Comparison of ENCODE assay signal across 15 mouse cellular contexts in the genomic region with DNA sequence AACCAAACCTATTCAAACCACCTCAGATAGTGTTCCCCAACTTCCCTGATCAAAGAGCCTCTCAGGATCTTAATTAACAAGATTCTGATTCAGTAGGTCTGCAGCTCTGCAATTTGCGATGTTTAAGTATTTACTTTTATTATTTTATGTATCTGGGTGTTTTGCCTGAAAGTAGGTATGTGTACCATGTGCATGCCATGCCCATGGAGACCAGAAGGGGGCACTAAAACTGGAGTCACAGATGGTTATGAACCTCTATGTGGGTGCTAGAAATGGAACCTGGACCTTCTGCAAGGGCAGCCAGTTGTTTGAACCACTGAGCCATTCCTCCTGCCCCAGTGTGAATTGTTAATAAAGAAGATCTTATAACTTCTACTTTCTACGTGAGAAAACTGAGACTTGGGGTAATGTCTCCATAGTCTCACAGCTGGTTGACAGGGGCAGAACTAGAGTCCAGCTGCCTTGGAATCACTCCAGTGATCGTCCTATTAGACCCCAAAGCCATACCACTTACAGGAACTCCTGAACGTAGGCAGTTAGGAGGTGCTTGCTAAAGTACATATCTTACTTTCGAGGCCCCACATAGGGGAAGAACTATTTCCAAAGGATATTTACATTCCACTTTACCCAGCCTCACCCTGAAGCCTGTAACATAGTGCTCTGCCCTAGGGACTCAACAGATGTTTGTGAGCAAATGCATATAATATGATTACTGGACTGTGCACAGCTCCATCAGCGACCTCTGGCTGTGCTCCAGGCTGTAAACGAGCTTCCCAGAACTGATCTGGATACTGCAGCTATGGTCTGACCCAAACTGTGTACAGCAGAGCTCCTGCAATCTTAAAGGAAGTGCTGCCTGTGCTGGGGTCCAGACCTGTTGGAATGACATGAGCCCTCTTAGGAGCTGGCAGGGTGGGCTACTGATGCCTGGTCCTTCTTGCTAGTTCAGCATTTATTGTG. TPM values are rescaled to one million over a fixed set of nuclear protein-coding genes. Genes with fewer than 3 reads are reported as not detected.
A peak's percentile ranks its signal among the peaks of the same experiment; 100 is the strongest.
DNase-seq lines count a peak whose midpoint lies in the region; ATAC-seq and TF ChIP-seq lines count a peak whose summit lies in the region.
"Had no signal": no experiment of that assay in that cellular context is flagged by ENCODE, and none has a peak within 500 bp of the region (broad histone marks: within the 10 kb centered on the region; RNA-seq: fewer than 3 reads in every experiment).

No protein-coding gene starts in this region.

- no peak overlapping the region for H3K4me3 ChIP-seq in kidney, embryonic 14.5 days (ENCODE audit: low read length)
- H3K4me3 ChIP-seq in lung, embryonic 15.5 days: no peak overlapping the region
- no peak overlapping the region for H3K4me3 ChIP-seq in lung, adult 2 months (replicated peaks; ENCODE audit: extremely low read depth, low read depth, low read length)
- H3K4me3 ChIP-seq in embryonic facial prominence, embryonic 14.5 days (ENCODE audit: low read depth, low read length): no peak overlapping the region
- H3K4me3 ChIP-seq in stomach, embryonic 15.5 days (replicated peaks): no peak overlapping the region

- H3K9ac ChIP-seq in kidney, embryonic 14.5 days (ENCODE audit: low read depth, low read length): no peak overlapping the region
- no peak overlapping the region for H3K9ac ChIP-seq in lung, embryonic 15.5 days
- H3K9ac ChIP-seq in embryonic facial prominence, embryonic 14.5 days (ENCODE audit: low read depth, low read length): no peak overlapping the region
- H3K9ac ChIP-seq in stomach, embryonic 15.5 days: no peak overlapping the region

- ATAC-seq in kidney, embryonic 14.5 days (ENCODE audit: low FRiP score, low TSS enrichment): peak; percentile 60; the same call in 1 of the 2 replicates
- peak; percentile 88 for ATAC-seq in lung, embryonic 15.5 days (ENCODE audit: borderline replicate concordance, extremely low read depth, low FRiP score, low TSS enrichment)
- peak; percentile 81 for ATAC-seq in embryonic facial prominence, embryonic 14.5 days (ENCODE audit: low read depth)
- peak; percentile 80 for ATAC-seq in stomach, embryonic 15.5 days (ENCODE audit: insufficient read depth, low FRiP score, low read depth)
- no peak for ATAC-seq in megakaryocyte-erythroid progenitor cell, adult 5-6 weeks (replicated peaks; ENCODE audit: low FRiP score, low TSS enrichment, poor library complexity, severe bottlenecking)
- ATAC-seq: forebrain, embryonic 14.5 days; inflammation-experienced regulatory T-cells, adult 6 months; midbrain, embryonic 16.5 days had no signal

- no peaks in the 10 kb centered on the region for H3K9me3 ChIP-seq in kidney, embryonic 14.5 days (ENCODE audit: control insufficient read depth, low read length)
- H3K9me3 ChIP-seq in lung, embryonic 15.5 days: no peaks in the 10 kb centered on the region
- no peaks in the 10 kb centered on the region for H3K9me3 ChIP-seq in embryonic facial prominence, embryonic 14.5 days (ENCODE audit: control insufficient read depth, low read length)
- no peaks in the 10 kb centered on the region for H3K9me3 ChIP-seq in stomach, embryonic 15.5 days

- H3K4me2 ChIP-seq in kidney, embryonic 14.5 days (replicated peaks; ENCODE audit: low read depth, low read length): no peak overlapping the region
- H3K4me2 ChIP-seq in lung, embryonic 15.5 days: no peak overlapping the region
- no peak overlapping the region for H3K4me2 ChIP-seq in embryonic facial prominence, embryonic 14.5 days (ENCODE audit: low read depth, low read length)
- no peak overlapping the region for H3K4me2 ChIP-seq in stomach, embryonic 15.5 days

- no peak overlapping the region for H3K27ac ChIP-seq in kidney, embryonic 14.5 days (ENCODE audit: low read depth, low read length)
- H3K27ac ChIP-seq in lung, embryonic 15.5 days: peak overlapping the region; percentile 3; the same call in 1 of the 2 replicates
- no peak overlapping the region for H3K27ac ChIP-seq in embryonic facial prominence, embryonic 14.5 days (replicated peaks; ENCODE audit: low read depth, low read length)
- H3K27ac ChIP-seq in stomach, embryonic 15.5 days: peak overlapping the region; percentile 14; the same call in 1 of the 2 replicates

- no peak for DNase-seq in kidney, adult 18-20 months
- DNase-seq in lung, adult 2 months: no peak
- peak; percentile 80 for DNase-seq in embryonic facial prominence, embryonic 14.5 days (ENCODE audit: low spot score)
- DNase-seq: cerebellum, adult 2 months; embryo, embryonic 11 days; heart, postnatal 4 days; right cerebral cortex, postnatal 14 days had no signal

- no peak for TF ChIP-seq CTCF in lung, adult 2 months (IDR thresholded peaks at IDR 0.05; ENCODE audit: insufficient read depth, low read length)

- H3K36me3 ChIP-seq in kidney, embryonic 14.5 days (ENCODE audit: control insufficient read depth, insufficient read depth, low read length): no peaks in the 10 kb centered on the region
- no peaks in the 10 kb centered on the region for H3K36me3 ChIP-seq in lung, embryonic 15.5 days
- H3K36me3 ChIP-seq in embryonic facial prominence, embryonic 14.5 days (ENCODE audit: control insufficient read depth, insufficient read depth, low read length): no peaks in the 10 kb centered on the region
- H3K36me3 ChIP-seq in stomach, embryonic 15.5 days: no peaks in the 10 kb centered on the region

- no peaks in the 10 kb centered on the region for H3K27me3 ChIP-seq in kidney, embryonic 14.5 days (ENCODE audit: control insufficient read depth, insufficient read depth, low read length)
- H3K27me3 ChIP-seq in lung, embryonic 15.5 days: peaks cover 7% of the 10 kb centered on the region; the same call in 1 of the 2 replicates
- H3K27me3 ChIP-seq in embryonic facial prominence, embryonic 14.5 days (replicated peaks; ENCODE audit: control insufficient read depth, insufficient read depth, low read length): no peaks in the 10 kb centered on the region
- no peaks in the 10 kb centered on the region for H3K27me3 ChIP-seq in stomach, embryonic 15.5 days (replicated peaks)

- no peak for TF ChIP-seq POLR2A in lung, adult 2 months (IDR thresholded peaks at IDR 0.05; ENCODE audit: borderline replicate concordance, extremely low read depth, low read depth, low read length)

- 67% methylated on average over 7 of the region's 7 CpGs for WGBS in kidney, embryonic 14.5 days
- 35% methylated on average over 7 of the region's 7 CpGs for whole genome bisulfite sequencing in lung, embryonic 15.5 days
- 60% methylated on average over 7 of the region's 7 CpGs for WGBS in lung, adult 2 months
- WGBS in embryonic facial prominence, embryonic 14.5 days: 58% methylated on average over 7 of the region's 7 CpGs
- 38% methylated on average over 7 of the region's 7 CpGs for WGBS in stomach, embryonic 15.5 days

- H3K4me1 ChIP-seq in kidney, embryonic 14.5 days (ENCODE audit: control insufficient read depth, insufficient read depth, low read length): no peaks in the 10 kb centered on the region; the same call in 1 of the 2 replicates
- peaks cover 11% of the 10 kb centered on the region; the same call in 1 of the 2 replicates for H3K4me1 ChIP-seq in lung, embryonic 15.5 days
- no peaks in the 10 kb centered on the region for H3K4me1 ChIP-seq in lung, adult 2 months (ENCODE audit: control insufficient read depth, insufficient read depth, low read length)
- H3K4me1 ChIP-seq in embryonic facial prominence, embryonic 14.5 days (ENCODE audit: control insufficient read depth, insufficient read depth, low read length): peaks cover 18% of the 10 kb centered on the region; the same call in 1 of the 2 replicates
- peaks cover 12% of the 10 kb centered on the region for H3K4me1 ChIP-seq in stomach, embryonic 15.5 days

RNA-seq across cellular contexts. Expression of a gene that starts 7.1 kb away (rescaled TPM):
- 3.0 and 3.7 TPM in 2 replicates for polyA plus RNA-seq in kidney, embryonic 14.5 days (2014; fragmentation: Nextera tagmentation; extraction: Ambion mirVana)
- polyA plus RNA-seq in lung, embryonic 15.5 days (2015; fragmentation: Nextera tagmentation; extraction: Ambion mirVana): 2.0 and 3.0 TPM in 2 replicates
- 22.3 and 27.1 TPM in 2 replicates for polyA plus RNA-seq in lung, adult 2 months (2012; rRNA removed)
- 5.1 and 5.3 TPM in 2 replicates for polyA plus RNA-seq in embryonic facial prominence, embryonic 14.5 days (2014; fragmentation: Nextera tagmentation; extraction: Ambion mirVana)
- polyA plus RNA-seq in stomach, embryonic 15.5 days (2015; fragmentation: Nextera tagmentation; extraction: Ambion mirVana): 3.8 and 4.4 TPM in 2 replicates
- 1.3 and 2.3 TPM in 2 replicates for total RNA-seq in megakaryocyte-erythroid progenitor cell, adult 5-6 weeks (2014; fragmentation: Nextera tagmentation)
- 0.66 and 1.9 TPM in 2 replicates for total RNA-seq in megakaryocyte-erythroid progenitor cell, adult 5-6 weeks (2017)

RNA-seq across cellular contexts. Expression of a gene that starts 22.0 kb away (rescaled TPM):
- 1.4 and 2.2 TPM in 2 replicates for polyA plus RNA-seq in kidney, embryonic 14.5 days (2014; fragmentation: Nextera tagmentation; extraction: Ambion mirVana)
- 2.6 and 3.4 TPM in 2 replicates for polyA plus RNA-seq in lung, embryonic 15.5 days (2015; fragmentation: Nextera tagmentation; extraction: Ambion mirVana)
- polyA plus RNA-seq in lung, adult 2 months (2012; rRNA removed): 8.1 and 11.4 TPM in 2 replicates
- polyA plus RNA-seq in embryonic facial prominence, embryonic 14.5 days (2014; fragmentation: Nextera tagmentation; extraction: Ambion mirVana): 1.9 and 2.7 TPM in 2 replicates
- 3.7 and 4.2 TPM in 2 replicates for polyA plus RNA-seq in stomach, embryonic 15.5 days (2015; fragmentation: Nextera tagmentation; extraction: Ambion mirVana)
- 3.8 and 5.0 TPM in 2 replicates for total RNA-seq in megakaryocyte-erythroid progenitor cell, adult 5-6 weeks (2014; fragmentation: Nextera tagmentation)
- 3.5 and 4.6 TPM in 2 replicates for total RNA-seq in megakaryocyte-erythroid progenitor cell, adult 5-6 weeks (2017)

RNA-seq across cellular contexts. Expression of a gene that starts 24.4 kb away (rescaled TPM):
- polyA plus RNA-seq in kidney, embryonic 14.5 days (2014; fragmentation: Nextera tagmentation; extraction: Ambion mirVana): 0.09 and 0.18 TPM in 2 replicates
- polyA plus RNA-seq in lung, embryonic 15.5 days (2015; fragmentation: Nextera tagmentation; extraction: Ambion mirVana): 0.07 TPM in 1 of 2 replicates, not detected in the other
- not detected in 2 replicates for polyA plus RNA-seq in lung, adult 2 months (2012; rRNA removed)
- 0.42 and 0.45 TPM in 2 replicates for polyA plus RNA-seq in embryonic facial prominence, embryonic 14.5 days (2014; fragmentation: Nextera tagmentation; extraction: Ambion mirVana)
- polyA plus RNA-seq in stomach, embryonic 15.5 days (2015; fragmentation: Nextera tagmentation; extraction: Ambion mirVana): 0.19 TPM in 2 replicates
- not detected in 2 replicates for total RNA-seq in megakaryocyte-erythroid progenitor cell, adult 5-6 weeks (2014; fragmentation: Nextera tagmentation)
- not detected in 2 replicates for total RNA-seq in megakaryocyte-erythroid progenitor cell, adult 5-6 weeks (2017)
- total RNA-seq: heart, adult 8-10 months; heart, postnatal 4 days had no signal
- polyA plus RNA-seq: inflammation-experienced regulatory T-cells, adult 6 months had no signal

RNA-seq across cellular contexts. Expression of a gene that starts 31.7 kb away (rescaled TPM):
- polyA plus RNA-seq in kidney, embryonic 14.5 days (2014; fragmentation: Nextera tagmentation; extraction: Ambion mirVana): 16.9 and 21.9 TPM in 2 replicates
- 14.5 TPM in 2 replicates for polyA plus RNA-seq in lung, embryonic 15.5 days (2015; fragmentation: Nextera tagmentation; extraction: Ambion mirVana)
- polyA plus RNA-seq in lung, adult 2 months (2012; rRNA removed): 8.6 and 10.5 TPM in 2 replicates
- 15.6 and 20.2 TPM in 2 replicates for polyA plus RNA-seq in embryonic facial prominence, embryonic 14.5 days (2014; fragmentation: Nextera tagmentation; extraction: Ambion mirVana)
- 11.6 and 13.3 TPM in 2 replicates for polyA plus RNA-seq in stomach, embryonic 15.5 days (2015; fragmentation: Nextera tagmentation; extraction: Ambion mirVana)
- 8.3 and 12.1 TPM in 2 replicates for total RNA-seq in megakaryocyte-erythroid progenitor cell, adult 5-6 weeks (2014; fragmentation: Nextera tagmentation)
- total RNA-seq in megakaryocyte-erythroid progenitor cell, adult 5-6 weeks (2017): 1.9 and 3.2 TPM in 2 replicates

RNA-seq across cellular contexts. Expression of a gene that starts 33.1 kb away (rescaled TPM):
- 115 and 181 TPM in 2 replicates for polyA plus RNA-seq in kidney, embryonic 14.5 days (2014; fragmentation: Nextera tagmentation; extraction: Ambion mirVana)
- polyA plus RNA-seq in lung, embryonic 15.5 days (2015; fragmentation: Nextera tagmentation; extraction: Ambion mirVana): 162 and 165 TPM in 2 replicates
- polyA plus RNA-seq in lung, adult 2 months (2012; rRNA removed): 15.9 and 29.5 TPM in 2 replicates
- polyA plus RNA-seq in embryonic facial prominence, embryonic 14.5 days (2014; fragmentation: Nextera tagmentation; extraction: Ambion mirVana): 157 and 172 TPM in 2 replicates
- polyA plus RNA-seq in stomach, embryonic 15.5 days (2015; fragmentation: Nextera tagmentation; extraction: Ambion mirVana): 161 and 169 TPM in 2 replicates
- total RNA-seq in megakaryocyte-erythroid progenitor cell, adult 5-6 weeks (2014; fragmentation: Nextera tagmentation): 59.5 and 66.7 TPM in 2 replicates
- 114 and 126 TPM in 2 replicates for total RNA-seq in megakaryocyte-erythroid progenitor cell, adult 5-6 weeks (2017)

Comparison
In these comparisons a context has a peak if more than half of its experiments do, and no peak if none do; other contexts are left out.
1. H3K27ac ChIP-seq: peak in lung, embryonic 15.5 days (single experiment) and stomach, embryonic 15.5 days (single experiment); none in kidney, embryonic 14.5 days (single experiment) and embryonic facial prominence, embryonic 14.5 days (single experiment).